Mouse (Mus musculus): ENCODE data around the gene Snai3.

DNA sequence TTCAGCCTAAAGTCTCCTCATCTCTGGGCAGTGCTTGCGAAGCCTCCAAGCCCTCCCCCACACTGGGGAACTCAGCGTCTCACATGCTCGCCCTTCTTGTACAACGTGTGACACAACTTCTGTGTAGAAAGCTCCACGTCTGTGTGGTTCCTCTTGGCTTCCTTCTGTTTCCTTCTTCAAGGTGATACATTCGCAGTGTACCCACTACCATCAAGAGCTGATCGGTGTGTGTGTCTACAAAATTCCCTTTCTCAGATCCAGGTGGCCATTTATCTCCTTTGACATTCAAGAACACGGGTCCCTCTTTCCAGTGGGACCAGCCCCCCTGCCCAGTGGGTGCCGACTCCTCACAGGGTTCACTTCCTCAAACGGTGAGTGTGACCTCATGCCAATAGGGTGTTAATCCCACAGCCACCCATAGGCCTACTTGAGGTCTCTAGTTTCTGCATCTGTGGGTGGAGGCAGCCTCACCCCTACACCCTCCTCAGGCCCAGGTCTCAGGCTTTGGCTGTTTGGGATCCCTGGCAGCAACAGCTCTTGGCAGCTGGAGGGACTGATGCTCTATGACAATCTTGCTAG, 30.4 kb downstream of the Snai3 start:
- TF ChIP-seq CTCF (IDR thresholded peaks at IDR 0.05; ENCODE audit: low read depth) (no peak), EP300 (optimal IDR thresholded peaks at IDR 0.05) (no peak)

Data from stomach, postnatal 0 days (tissue).